ENCODE assay signal across 28 mouse cellular contexts in genomic region chr2:58418109-58418508, GRCm38 (mm10). TPM values are rescaled to one million over a fixed set of nuclear protein-coding genes. Genes with fewer than 3 reads are reported as not detected.
"Had no signal": no experiment of that assay in that cellular context is flagged by ENCODE, and none has a peak within 500 bp of the region (broad histone marks: within the 10 kb centered on the region; RNA-seq: fewer than 3 reads in every experiment).

No protein-coding gene starts in this region.

- H3K9ac ChIP-seq: liver, postnatal 0 days; lung, embryonic 15.5 days; midbrain, embryonic 12.5 days; neural tube, embryonic 13.5 days; neural tube, embryonic 15.5 days had no signal

- DNase-seq: liver, postnatal 0 days; lung, adult 2 months; lung, postnatal 14 days; lung, postnatal 36 days; midbrain, embryonic 14.5 days; retina, postnatal 1 day; right cerebral cortex, adult 18-20 months; right cerebral cortex, postnatal 25 days; right cerebral cortex, postnatal 4 days; spleen, adult 18-20 months; thymus, adult 18-20 months; thymus, postnatal 14 days; thymus, postnatal 36 days had no signal

- H3K27ac ChIP-seq: lung, embryonic 15.5 days; macrophage; midbrain, embryonic 10.5 days; midbrain, embryonic 12.5 days; neural tube, embryonic 13.5 days; neural tube, embryonic 15.5 days had no signal

- ATAC-seq: liver, postnatal 0 days; lung, postnatal 0 days; midbrain, embryonic 16.5 days had no signal

- H3K4me1 ChIP-seq: lung, embryonic 15.5 days; midbrain, embryonic 10.5 days; midbrain, embryonic 12.5 days; neural tube, embryonic 13.5 days; neural tube, embryonic 15.5 days had no signal

- H3K36me3 ChIP-seq: lung, embryonic 15.5 days; midbrain, embryonic 10.5 days; midbrain, embryonic 12.5 days; neural tube, embryonic 13.5 days; neural tube, embryonic 15.5 days had no signal

- H3K9me3 ChIP-seq: lung, embryonic 15.5 days; midbrain, embryonic 10.5 days; midbrain, embryonic 12.5 days; neural tube, embryonic 13.5 days; neural tube, embryonic 15.5 days had no signal

- H3K4me3 ChIP-seq: lung, embryonic 15.5 days; midbrain, embryonic 10.5 days; midbrain, embryonic 12.5 days; myocyte; neural tube, embryonic 13.5 days; neural tube, embryonic 15.5 days had no signal

- H3K27me3 ChIP-seq: lung, embryonic 15.5 days; midbrain, embryonic 12.5 days; neural tube, embryonic 13.5 days; neural tube, embryonic 15.5 days had no signal

- H3K4me2 ChIP-seq: lung, embryonic 15.5 days; midbrain, embryonic 12.5 days; neural tube, embryonic 13.5 days; neural tube, embryonic 15.5 days had no signal

RNA-seq across cellular contexts. Expression of gene Gm17409, which starts 51.8 kb away (rescaled TPM):
- total RNA-seq: megakaryocyte, adult 5-6 weeks; megakaryocyte-erythroid progenitor cell, adult 5-6 weeks had no signal
- polyA plus RNA-seq: liver, postnatal 0 days; lung, adult 2 months; lung, embryonic 15.5 days; lung, postnatal 0 days; macrophage; midbrain, embryonic 10.5 days; midbrain, embryonic 12.5 days; midbrain, embryonic 14.5 days; midbrain, embryonic 16.5 days; myocyte; neural tube, embryonic 11.5 days; neural tube, embryonic 13.5 days; neural tube, embryonic 15.5 days; small intestine, adult 2 months; stomach, embryonic 16.5 days; thymus, postnatal 0 days had no signal
